ENCODE assay signal across 9 mouse cellular contexts in genomic region chr16:57593422-57594157, GRCm38 (mm10). TPM values are rescaled to one million over a fixed set of nuclear protein-coding genes. Genes with fewer than 3 reads are reported as not detected.
DNase-seq lines count a peak whose midpoint lies in the region; ATAC-seq and TF ChIP-seq lines count a peak whose summit lies in the region.
"Had no signal": no experiment of that assay in that cellular context is flagged by ENCODE, and none has a peak within 500 bp of the region (broad histone marks: within the 10 kb centered on the region; RNA-seq: fewer than 3 reads in every experiment).

No protein-coding gene starts in this region.

- intact Hi-C loops in heart, postnatal 10 days (cut with DNase I) = no loop called here

- no peak for TF ChIP-seq EP300 in ES-Bruce4 (IDR thresholded peaks at IDR 0.05; ENCODE audit: insufficient read depth, low read depth, low read length)

- H3K36me3 ChIP-seq in ES-Bruce4 (ENCODE audit: control insufficient read depth, insufficient read depth, low read length, poor library complexity, severe bottlenecking) = no peaks in the 10 kb centered on the region

- H3K27me3 ChIP-seq in ES-Bruce4 (ENCODE audit: control insufficient read depth, insufficient read depth, low read length, poor library complexity, severe bottlenecking) = no peaks in the 10 kb centered on the region
- no peaks in the 10 kb centered on the region for H3K27me3 ChIP-seq in cerebellum, adult 2 months (ENCODE audit: control insufficient read depth, insufficient read depth, low read length)

- TF ChIP-seq CTCF in ES-Bruce4 (IDR thresholded peaks at IDR 0.05; ENCODE audit: low read depth, low read length) = no peak
- TF ChIP-seq CTCF in cerebellum, adult 2 months (IDR thresholded peaks at IDR 0.05; ENCODE audit: borderline replicate concordance, insufficient read depth, low read depth, low read length) = peak; percentile 56; the same call in 1 of the 2 replicates

- H3K9me3 ChIP-seq in ES-Bruce4 (replicated peaks; ENCODE audit: control insufficient read depth, insufficient read depth, low read length, poor library complexity, severe bottlenecking) = no peaks in the 10 kb centered on the region

- no peak overlapping the region for H3K4me3 ChIP-seq in ES-Bruce4 (ENCODE audit: low read depth, low read length)
- no peak overlapping the region for H3K4me3 ChIP-seq in cerebellum, adult 2 months (replicated peaks; ENCODE audit: insufficient read depth, low read depth, low read length)
- H3K4me3 ChIP-seq: erythroblast, embryonic 14.5 days had no signal

- H3K9ac ChIP-seq in ES-Bruce4 (ENCODE audit: low read depth, poor library complexity, severe bottlenecking) = peak overlapping the region; percentile 23; the same call in 1 of the 2 replicates

- no peak for TF ChIP-seq POLR2A in ES-Bruce4 (IDR thresholded peaks at IDR 0.05; ENCODE audit: insufficient read depth, low read length)
- no peak for TF ChIP-seq POLR2A in cerebellum, adult 2 months (IDR thresholded peaks at IDR 0.05; ENCODE audit: borderline replicate concordance, insufficient read depth, low read length)

- 37% methylated on average over 7 of the region's 7 CpGs for WGBS in cerebellum, adult 2 months

- ATAC-seq in neutrophil, adult 5-6 weeks (ENCODE audit: extremely low read depth, insufficient number of reproducible peaks, low FRiP score, poor library complexity, severe bottlenecking) = peak; percentile 73

- DNase-seq in kidney, adult 8-10 months = peak; percentile 22 to 33
- no peak for DNase-seq in kidney, adult 18-20 months
- DNase-seq in cerebellum, adult 2 months = peak; percentile 15 to 35
- peak; percentile 58 to 68 for DNase-seq in heart, postnatal 10 days
- peak; percentile 3 to 9 for DNase-seq in layer of hippocampus, postnatal 25 days (ENCODE audit: extremely low spot score in 1 of 2, low spot score in 1 of 2)
- no peak for DNase-seq in urinary bladder, postnatal 36 days (ENCODE audit: low spot score in 2 of 2)

- peak overlapping the region; percentile 33 for H3K27ac ChIP-seq in ES-Bruce4 (ENCODE audit: insufficient read depth, low read length)
- H3K27ac ChIP-seq in cerebellum, adult 2 months (ENCODE audit: insufficient read depth, low read length) = no peak overlapping the region

- no peaks in the 10 kb centered on the region for H3K4me1 ChIP-seq in ES-Bruce4 (ENCODE audit: control insufficient read depth, insufficient read depth, low read length)
- H3K4me1 ChIP-seq in cerebellum, adult 2 months (ENCODE audit: control insufficient read depth, insufficient read depth, low read length) = no peaks in the 10 kb centered on the region

RNA-seq across cellular contexts. Expression of gene Cmss1, which starts 13.1 kb away (rescaled TPM):
- 12.9 and 14.1 TPM in 2 replicates for polyA plus RNA-seq in ES-Bruce4 (2011; ENCODE audit: insufficient read depth, insufficient read length, low read depth, missing spikeins)
- 8.4 and 9.3 TPM in 2 replicates for polyA plus RNA-seq in cerebellum, adult 2 months (2012; rRNA removed)
- total RNA-seq in heart, postnatal 10 days (2021) = 10 to 100 TPM; 38.5 to 39.4 TPM
- total RNA-seq in layer of hippocampus, postnatal 25 days (2021) = 10 to 100 TPM; 13.5 to 17.0 TPM
- total RNA-seq in neutrophil, adult 5-6 weeks (2017) = 2.6 and 9.6 TPM in 2 replicates

Comparison
In these comparisons a context has a peak if more than half of its experiments do, and no peak if none do; other contexts are left out.
1. DNase-seq: peak in kidney, adult 8-10 months (2 of 2), cerebellum, adult 2 months (2 of 2), heart, postnatal 10 days (2 of 2) and layer of hippocampus, postnatal 25 days (2 of 2); none in kidney, adult 18-20 months (single experiment) and urinary bladder, postnatal 36 days (0 of 2).